ENCODE assay signal across 26 mouse cellular contexts in genomic region chr8:47781881-47782280, GRCm38 (mm10). TPM values are rescaled to one million over a fixed set of nuclear protein-coding genes. Genes with fewer than 3 reads are reported as not detected.
"Had no signal": no experiment of that assay in that cellular context is flagged by ENCODE, and none has a peak within 500 bp of the region (broad histone marks: within the 10 kb centered on the region; RNA-seq: fewer than 3 reads in every experiment).

No protein-coding gene starts in this region.

- H3K9me3 ChIP-seq: limb, embryonic 10.5 days; limb, embryonic 13.5 days; liver, embryonic 12.5 days; liver, embryonic 15.5 days; lung, embryonic 15.5 days; midbrain, embryonic 13.5 days; neural tube, embryonic 13.5 days had no signal

- H3K27me3 ChIP-seq: limb, embryonic 13.5 days; liver, embryonic 12.5 days; liver, embryonic 15.5 days; lung, embryonic 15.5 days; megakaryocyte, embryonic 14.5 days; midbrain, embryonic 13.5 days; neural tube, embryonic 13.5 days had no signal

- ATAC-seq: intestine, postnatal 0 days; liver, embryonic 12.5 days; midbrain, embryonic 13.5 days; midbrain, embryonic 16.5 days had no signal

- H3K4me3 ChIP-seq: limb, embryonic 10.5 days; limb, embryonic 13.5 days; liver, embryonic 12.5 days; liver, embryonic 15.5 days; lung, embryonic 15.5 days; megakaryocyte, embryonic 14.5 days; midbrain, embryonic 10.5 days; midbrain, embryonic 13.5 days; myocyte; neural tube, embryonic 13.5 days had no signal

- H3K27ac ChIP-seq: limb, embryonic 10.5 days; limb, embryonic 13.5 days; liver, embryonic 12.5 days; liver, embryonic 15.5 days; lung, embryonic 15.5 days; midbrain, embryonic 10.5 days; midbrain, embryonic 13.5 days; neural tube, embryonic 13.5 days; stomach, postnatal 0 days had no signal

- H3K4me2 ChIP-seq: limb, embryonic 13.5 days; liver, embryonic 12.5 days; liver, embryonic 15.5 days; lung, embryonic 15.5 days; midbrain, embryonic 13.5 days; neural tube, embryonic 13.5 days had no signal

- H3K9ac ChIP-seq: limb, embryonic 13.5 days; liver, embryonic 12.5 days; liver, embryonic 15.5 days; lung, embryonic 15.5 days; midbrain, embryonic 13.5 days; neural tube, embryonic 13.5 days had no signal

- DNase-seq: layer of hippocampus, postnatal 36 days; liver; lung, adult 18-20 months; lung, postnatal 10 days; lung, postnatal 36 days; right cerebral cortex, adult 18-20 months; right cerebral cortex, postnatal 14 days; right cerebral cortex, postnatal 4 days; thymus, adult 2 months; thymus, postnatal 14 days; thymus, postnatal 4 days had no signal

- H3K4me1 ChIP-seq: limb, embryonic 13.5 days; liver, embryonic 12.5 days; liver, embryonic 15.5 days; lung, embryonic 15.5 days; megakaryocyte, embryonic 14.5 days; midbrain, embryonic 10.5 days; midbrain, embryonic 13.5 days; neural tube, embryonic 13.5 days had no signal

- H3K36me3 ChIP-seq: limb, embryonic 10.5 days; limb, embryonic 13.5 days; liver, embryonic 12.5 days; liver, embryonic 15.5 days; lung, embryonic 15.5 days; midbrain, embryonic 10.5 days; midbrain, embryonic 13.5 days; neural tube, embryonic 13.5 days had no signal

RNA-seq across cellular contexts. Expression of gene Cldn24, which starts 40.1 kb away (rescaled TPM):
- polyA plus RNA-seq: intestine, embryonic 14.5 days; intestine, postnatal 0 days; limb, embryonic 10.5 days; limb, embryonic 13.5 days; liver, embryonic 12.5 days; liver, embryonic 15.5 days; lung, embryonic 15.5 days; midbrain, embryonic 10.5 days; midbrain, embryonic 13.5 days; midbrain, embryonic 16.5 days; myocyte; neural tube, embryonic 13.5 days; stomach, embryonic 14.5 days; stomach, postnatal 0 days; thymus, adult 2 months had no signal

RNA-seq across cellular contexts. Expression of gene Cldn22, which starts 42.4 kb away (rescaled TPM):
- polyA plus RNA-seq: intestine, embryonic 14.5 days; intestine, postnatal 0 days; limb, embryonic 10.5 days; limb, embryonic 13.5 days; liver, embryonic 12.5 days; liver, embryonic 15.5 days; lung, embryonic 15.5 days; midbrain, embryonic 10.5 days; midbrain, embryonic 13.5 days; midbrain, embryonic 16.5 days; myocyte; neural tube, embryonic 13.5 days; stomach, embryonic 14.5 days; stomach, postnatal 0 days had no signal
